Mouse (Mus musculus) heart, embryonic 14.5 days (tissue): ENCODE data around the gene Smad9. TPM values are rescaled to one million over a fixed set of nuclear protein-coding genes. Genes with fewer than 3 reads are reported as not detected.

Source experiments
- ATAC-seq: fragments of 200-750 bp; cut with Nextera tagmentation; 2 replicates; pipeline ENCODE4 v1.8.0; 2017; ENCODE audit warnings: low read depth, moderate TSS enrichment; ENCODE audit not compliant: insufficient number of reproducible peaks, insufficient read depth, low FRiP score
- H3K27ac ChIP-seq, 2 experiments: fragments of 200-500 bp in 1 of 2; fragments of 300-500 bp in 1 of 2; sonication (generic) in 1 of 2; replicated peaks in 1 of 2; 2 replicates each; pipeline ENCODE4 v1.5.1; 2012 to 2014; ENCODE audit warnings: low read depth in 2 of 2, low read length in 2 of 2, control low read depth in 1 of 2, mild to moderate bottlenecking in 1 of 2, mixed read lengths in 1 of 2; ENCODE audit not compliant: control insufficient read depth in 1 of 2, insufficient read depth in 1 of 2
- H3K27me3 ChIP-seq: fragments of 300-500 bp; sonication (generic); 2 replicates; pipeline ENCODE4 v1.6.1; 2014; ENCODE audit warnings: mild to moderate bottlenecking, low read length, control low read depth; ENCODE audit not compliant: control insufficient read depth, insufficient read depth
- H3K36me3 ChIP-seq: fragments of 300-500 bp; sonication (generic); 2 replicates; pipeline ENCODE4 v1.6.1; 2014; ENCODE audit warnings: mild to moderate bottlenecking, control low read depth, low read length, mixed read lengths; ENCODE audit not compliant: control insufficient read depth, insufficient read depth
- H3K4me1 ChIP-seq, 2 experiments: fragments of 200-500 bp in 1 of 2; fragments of 300-500 bp in 1 of 2; sonication (generic) in 1 of 2; 2 replicates each; pipeline ENCODE4 v1.6.1; 2012 to 2014; ENCODE audit warnings: low read length in 2 of 2, control low read depth in 1 of 2, mixed read lengths in 1 of 2; ENCODE audit not compliant: control insufficient read depth in 2 of 2, insufficient read depth in 2 of 2
- H3K4me2 ChIP-seq: fragments of 300-500 bp; sonication (generic); 2 replicates; pipeline ENCODE4 v1.6.1; 2014; ENCODE audit warnings: mild to moderate bottlenecking, low read length
- H3K4me3 ChIP-seq, 2 experiments: fragments of 200-500 bp in 1 of 2; fragments of 300-500 bp in 1 of 2; sonication (generic) in 1 of 2; 2 replicates each; pipeline ENCODE4 v1.5.1; 2012 to 2014; ENCODE audit warnings: low read length in 2 of 2, mild to moderate bottlenecking in 2 of 2, control low read depth in 1 of 2, low read depth in 1 of 2, moderate library complexity in 1 of 2; ENCODE audit not compliant: control insufficient read depth in 1 of 2, insufficient read depth in 1 of 2
- H3K9ac ChIP-seq: fragments of 300-500 bp; sonication (generic); 2 replicates; pipeline ENCODE4 v1.6.1; 2014; ENCODE audit warnings: mild to moderate bottlenecking, low read length
- H3K9me3 ChIP-seq: fragments of 300-500 bp; sonication (generic); 2 replicates; pipeline ENCODE4 v1.6.1; 2016; ENCODE audit warnings: low read length, control low read depth; ENCODE audit not compliant: control insufficient read depth
- WGBS: fragments of 180-500 bp; shearing (Covaris S2); extraction: QIAGEN DNeasy Blood & Tissue Kit; methylation state at CpG from one replicate; pipeline ENCODE4 v1.1.7; 2014; 5-methylcytosine and 5-hydroxymethylcytosine counted together
- polyA plus RNA-seq: library from polyadenylated mRNA; unstranded; fragments of >200 nt; fragmentation: Nextera tagmentation; extraction: Ambion mirVana; gene quantifications from 2 replicates; pipeline ENCODE4 v1.2.1, GENCODE M21; 2014

The Smad9 gene
- polyA plus RNA-seq, 1 experiment from 2014 or later: 1.4 TPM

GRCm38 (mm10) chr3:54811616-54812015, 56.2 kb downstream of the Smad9 start:
- H3K9me3 ChIP-seq: no peaks in the 10 kb centered on the region
- no peaks in the 10 kb centered on the region for H3K27me3 ChIP-seq
- no peak for ATAC-seq
- no peak overlapping the region for H3K9ac ChIP-seq
- no peak overlapping the region for H3K4me2 ChIP-seq
- no peaks in the 10 kb centered on the region for H3K36me3 ChIP-seq
- peaks cover 3% of the 10 kb centered on the region in 2 experiments; a peak in 2 of 4 replicates for H3K4me1 ChIP-seq
- H3K4me3 ChIP-seq: no peak overlapping the region
- no peak overlapping the region for H3K27ac ChIP-seq
- 33% methylated on average over 1 of the region's 1 CpGs for WGBS

DNA sequence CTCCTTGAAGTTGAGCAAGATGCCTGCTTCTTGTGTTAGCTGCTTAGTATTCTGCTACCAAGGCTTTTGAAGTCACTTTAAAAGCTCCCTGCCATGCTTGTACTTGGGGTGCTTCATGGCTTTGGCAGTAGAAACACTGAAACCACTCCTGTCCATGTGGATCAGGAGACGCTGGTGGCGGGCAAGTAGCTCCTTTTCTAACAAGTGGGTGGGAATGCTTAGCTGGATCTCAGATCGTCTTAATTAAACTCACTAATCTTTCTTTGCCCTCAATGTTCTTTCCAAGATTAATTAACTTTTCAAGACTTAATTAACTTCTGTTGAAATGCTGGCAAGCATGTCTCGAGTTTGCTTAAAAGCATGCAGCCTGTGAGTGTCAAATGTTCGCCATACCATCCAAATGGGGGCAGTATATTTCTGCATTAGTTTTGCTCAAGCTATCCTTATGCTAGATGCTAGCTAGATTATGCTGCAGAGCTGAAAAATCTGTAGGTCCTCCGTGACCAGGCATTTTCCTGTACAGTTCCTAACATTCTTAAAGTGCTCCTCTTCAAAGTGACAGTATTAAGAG, 58.1 kb downstream of the Smad9 start:
- Histone ChIP-seq H3K4me1 (no peaks in the 10 kb centered on the region), H3K4me2 (no peak overlapping the region), H3K27ac (no peak overlapping the region), H3K36me3 (no peaks in the 10 kb centered on the region), H3K9me3 (no peaks in the 10 kb centered on the region), H3K9ac (no peak overlapping the region), H3K27me3 (no peaks in the 10 kb centered on the region), H3K4me3 (no peak overlapping the region)
- no peak for ATAC-seq
- WGBS: 66% methylated on average over 6 of the region's 6 CpGs

- Histone ChIP-seq H3K36me3 (no peaks in the 10 kb centered on the region), H3K4me3 (no peak overlapping the region), H3K9me3 (no peaks in the 10 kb centered on the region), H3K27me3 (no peaks in the 10 kb centered on the region), H3K9ac (no peak overlapping the region), H3K27ac (no peak overlapping the region), H3K4me2 (no peak overlapping the region), H3K4me1 (no peaks in the 10 kb centered on the region)
- WGBS: 75% methylated on average over 6 of the region's 6 CpGs
- no peak for ATAC-seq
Observed at GRCm38 (mm10) chr3:54814622-54815021, 59.2 kb downstream of the Smad9 start.

- Histone ChIP-seq H3K9me3 (no peaks in the 10 kb centered on the region), H3K4me1 (no peaks in the 10 kb centered on the region), H3K4me2 (no peak overlapping the region), H3K4me3 (no peak overlapping the region), H3K27me3 (no peaks in the 10 kb centered on the region), H3K36me3 (no peaks in the 10 kb centered on the region), H3K9ac (no peak overlapping the region), H3K27ac (no peak overlapping the region)
- 15% methylated on average over 3 of the region's 3 CpGs for WGBS
- no peak for ATAC-seq
Observed at GRCm38 (mm10) chr3:54815292-54815691, 59.9 kb downstream of the Smad9 start.

GRCm38 (mm10) chr3:54822526-54822925, 67.1 kb downstream of the Smad9 start:
- Histone ChIP-seq H3K27ac (no peak overlapping the region), H3K9ac (no peak overlapping the region), H3K36me3 (no peaks in the 10 kb centered on the region), H3K4me1 (no peaks in the 10 kb centered on the region), H3K4me2 (no peak overlapping the region), H3K9me3 (no peaks in the 10 kb centered on the region), H3K27me3 (no peaks in the 10 kb centered on the region), H3K4me3 (no peak overlapping the region)
- WGBS: 69% methylated on average over 5 of the region's 5 CpGs
- no peak for ATAC-seq

- ATAC-seq: no peak
- no peak overlapping the region for H3K4me3 ChIP-seq
- H3K4me2 ChIP-seq: no peak overlapping the region
- H3K36me3 ChIP-seq: no peaks in the 10 kb centered on the region
- H3K27ac ChIP-seq: no peak overlapping the region
- H3K27me3 ChIP-seq: no peaks in the 10 kb centered on the region
- 79% methylated on average over 3 of the region's 3 CpGs for WGBS
- no peaks in the 10 kb centered on the region for H3K4me1 ChIP-seq
- H3K9ac ChIP-seq: no peak overlapping the region
- H3K9me3 ChIP-seq: no peaks in the 10 kb centered on the region
Observed at GRCm38 (mm10) chr3:54832491-54832890, 77.1 kb downstream of the Smad9 start.

GRCm38 (mm10) chr3:54835421-54835820, 80.0 kb downstream of the Smad9 start:
- H3K4me2 ChIP-seq: no peak overlapping the region
- WGBS: 73% methylated on average over 2 of the region's 2 CpGs
- ATAC-seq: no peak

More at GRCm38 (mm10) chr3:54835421-54835820, 80.0 kb downstream of the Smad9 start:
- Histone ChIP-seq H3K27ac (no peak overlapping the region), H3K9ac (no peak overlapping the region), H3K4me1 (no peaks in the 10 kb centered on the region), H3K36me3 (no peaks in the 10 kb centered on the region), H3K27me3 (no peaks in the 10 kb centered on the region), H3K9me3 (no peaks in the 10 kb centered on the region), H3K4me3 (no peak overlapping the region)
